Mouse (Mus musculus) liver, embryonic 13.5 days (tissue): ENCODE results near the gene Pwwp2b. TPM values are rescaled to one million over a fixed set of nuclear protein-coding genes. Genes with fewer than 3 reads are reported as not detected.

Source experiments
- ATAC-seq: fragments of 200-750 bp; cut with Nextera tagmentation; 2 replicates; pipeline ENCODE4 v1.8.0; 2017; ENCODE audit warnings: low read depth, mild to moderate bottlenecking, moderate number of reproducible peaks, moderate library complexity
- DNase-seq: peaks from one replicate; pipeline ENCODE4 v3.0.0; 2022
- H3K27ac ChIP-seq: fragments of 300-500 bp; sonication (generic); 2 replicates; pipeline ENCODE4 v1.5.1; 2015; ENCODE audit warnings: moderate library complexity, mild to moderate bottlenecking, inconsistent platforms
- H3K27me3 ChIP-seq: fragments of 300-500 bp; sonication (generic); 2 replicates; pipeline ENCODE4 v1.6.1; 2015; ENCODE audit warnings: mild to moderate bottlenecking, inconsistent platforms
- H3K36me3 ChIP-seq: fragments of 300-500 bp; sonication (generic); 2 replicates; pipeline ENCODE4 v1.6.1; 2015; ENCODE audit warnings: mild to moderate bottlenecking, inconsistent platforms
- H3K4me1 ChIP-seq: fragments of 300-500 bp; sonication (generic); replicated peaks from 2 replicates; pipeline ENCODE4 v1.6.1; 2015; ENCODE audit warnings: inconsistent platforms
- H3K4me2 ChIP-seq: fragments of 300-500 bp; sonication (generic); 2 replicates; pipeline ENCODE4 v1.6.1; 2015; ENCODE audit warnings: inconsistent platforms, mild to moderate bottlenecking, moderate library complexity
- H3K4me3 ChIP-seq: fragments of 300-500 bp; sonication (generic); replicated peaks from 2 replicates; pipeline ENCODE4 v1.5.1; 2015; ENCODE audit warnings: mild to moderate bottlenecking, inconsistent platforms
- H3K9ac ChIP-seq: fragments of 300-500 bp; sonication (generic); 2 replicates; pipeline ENCODE4 v1.6.1; 2015; ENCODE audit warnings: mild to moderate bottlenecking, inconsistent platforms
- H3K9me3 ChIP-seq: fragments of 300-500 bp; sonication (generic); replicated peaks from 2 replicates; pipeline ENCODE4 v1.6.1; 2016; ENCODE audit warnings: inconsistent platforms
- WGBS: fragments of 180-500 bp; shearing (Covaris S2); methylation state at CpG from one replicate; pipeline ENCODE4 v1.1.7; 2015; ENCODE audit not compliant: insufficient replicate concordance; 5-methylcytosine and 5-hydroxymethylcytosine counted together
- polyA plus RNA-seq: library from polyadenylated mRNA; unstranded; fragments of >200 nt; fragmentation: Nextera tagmentation; extraction: Ambion mirVana; gene quantifications from 2 replicates; pipeline ENCODE4 v1.2.1, GENCODE M21; 2015

Gene Pwwp2b
- polyA plus RNA-seq, 1 experiment from 2014 or later, result 1.7 TPM

- H3K27me3 ChIP-seq, result no peaks in the 10 kb centered on the region
- H3K4me2 ChIP-seq, result no peak overlapping the region
- H3K4me1 ChIP-seq, result peaks cover 6% of the 10 kb centered on the region; the same call in 1 of the 2 replicates
- no peak overlapping the region for H3K4me3 ChIP-seq
- DNase-seq (no peak), ATAC-seq (no peak)
- 63% methylated on average over 7 of the region's 7 CpGs for WGBS
- H3K27ac ChIP-seq, result no peak overlapping the region
- no peak overlapping the region for H3K9ac ChIP-seq
- H3K9me3 ChIP-seq, result no peaks in the 10 kb centered on the region
- no peaks in the 10 kb centered on the region for H3K36me3 ChIP-seq
These were observed 21.9 kb upstream of the Pwwp2b start for GRCm38 (mm10) chr7:139226416-139226815.

GRCm38 (mm10) chr7:139228447-139229171, 19.7 kb upstream of the Pwwp2b start:
- ATAC-seq (no peak), DNase-seq (no peak)
- Histone ChIP-seq H3K27ac (0 out of 2 replicates have a peak overlapping the region, but pooled peaks have one; percentile 13), H3K9ac (no peak overlapping the region), H3K4me1 (peaks cover 6% of the 10 kb centered on the region; the same call in 1 of the 2 replicates), H3K9me3 (no peaks in the 10 kb centered on the region), H3K36me3 (no peaks in the 10 kb centered on the region), H3K4me2 (no peak overlapping the region), H3K4me3 (no peak overlapping the region), H3K27me3 (no peaks in the 10 kb centered on the region)
- WGBS, result 26% methylated on average over 6 of the region's 6 CpGs

- DNase-seq (no peak), ATAC-seq (no peak)
- H3K4me1 ChIP-seq, result peaks cover 17% of the 10 kb centered on the region
- no peak overlapping the region for H3K4me3 ChIP-seq
- no peak overlapping the region for H3K9ac ChIP-seq
- no peaks in the 10 kb centered on the region for H3K27me3 ChIP-seq
- no peak overlapping the region for H3K4me2 ChIP-seq
- H3K9me3 ChIP-seq, result no peaks in the 10 kb centered on the region
- H3K36me3 ChIP-seq, result no peaks in the 10 kb centered on the region
- 70% methylated on average over 5 of the region's 5 CpGs for WGBS
- no peak overlapping the region for H3K27ac ChIP-seq
These were observed 18.4 kb upstream of the Pwwp2b start for GRCm38 (mm10) chr7:139229837-139230236.

- H3K36me3 ChIP-seq, result no peaks in the 10 kb centered on the region
- no peak overlapping the region for H3K27ac ChIP-seq
- WGBS, result 73% methylated on average over 12 of the region's 12 CpGs
- DNase-seq (no peak), ATAC-seq (no peak)
- H3K9me3 ChIP-seq, result no peaks in the 10 kb centered on the region
- H3K4me1 ChIP-seq, result peaks cover 17% of the 10 kb centered on the region
- no peaks in the 10 kb centered on the region for H3K27me3 ChIP-seq
- H3K4me2 ChIP-seq, result no peak overlapping the region
- no peak overlapping the region for H3K4me3 ChIP-seq
- no peak overlapping the region for H3K9ac ChIP-seq
These were observed 18.0 kb upstream of the Pwwp2b start for GRCm38 (mm10) chr7:139230241-139230640.

- no peaks in the 10 kb centered on the region for H3K27me3 ChIP-seq
- no peaks in the 10 kb centered on the region for H3K36me3 ChIP-seq
- H3K9ac ChIP-seq, result no peak overlapping the region
- no peak overlapping the region; the same call in 1 of the 2 replicates for H3K27ac ChIP-seq
- H3K4me2 ChIP-seq, result no peak overlapping the region
- H3K9me3 ChIP-seq, result no peaks in the 10 kb centered on the region
- DNase-seq (peak; percentile 62), ATAC-seq (peak; percentile 73)
- peaks cover 15% of the 10 kb centered on the region for H3K4me1 ChIP-seq
- 2% methylated on average over 7 of the region's 7 CpGs for WGBS
- H3K4me3 ChIP-seq, result no peak overlapping the region
These were observed 14.6 kb upstream of the Pwwp2b start for GRCm38 (mm10) chr7:139233714-139234113.

GRCm38 (mm10) chr7:139234426-139235188, 13.7 kb upstream of the Pwwp2b start:
- 5% methylated on average over 18 of the region's 18 CpGs for WGBS
- Histone ChIP-seq H3K4me2 (peak overlapping the region; percentile 31), H3K9me3 (no peaks in the 10 kb centered on the region), H3K9ac (no peak overlapping the region), H3K27me3 (no peaks in the 10 kb centered on the region), H3K4me3 (no peak overlapping the region), H3K27ac (no peak overlapping the region), H3K36me3 (no peaks in the 10 kb centered on the region), H3K4me1 (peaks cover 18% of the 10 kb centered on the region)
- ATAC-seq (peak; percentile 54), DNase-seq (no peak)

GRCm38 (mm10) chr7:139235651-139236358, 12.5 kb upstream of the Pwwp2b start:
- H3K4me1 ChIP-seq, result peaks cover 21% of the 10 kb centered on the region
- H3K4me2 ChIP-seq, result no peak overlapping the region
- no peak for ATAC-seq
- DNase-seq, result no peak
- H3K27me3 ChIP-seq, result no peaks in the 10 kb centered on the region
- no peak overlapping the region for H3K27ac ChIP-seq
- no peak overlapping the region for H3K4me3 ChIP-seq
- WGBS, result 69% methylated on average over 12 of the region's 12 CpGs
- no peaks in the 10 kb centered on the region for H3K36me3 ChIP-seq
- H3K9ac ChIP-seq, result no peak overlapping the region
- no peaks in the 10 kb centered on the region for H3K9me3 ChIP-seq

- DNase-seq (no peak), ATAC-seq (no peak)
- H3K4me2 ChIP-seq, result no peak overlapping the region
- H3K4me1 ChIP-seq, result peaks cover 14% of the 10 kb centered on the region
- no peak overlapping the region for H3K4me3 ChIP-seq
- 43% methylated on average over 3 of the region's 3 CpGs for WGBS
- H3K9me3 ChIP-seq, result no peaks in the 10 kb centered on the region
- H3K9ac ChIP-seq, result no peak overlapping the region
- no peaks in the 10 kb centered on the region for H3K36me3 ChIP-seq
- no peak overlapping the region for H3K27ac ChIP-seq
- H3K27me3 ChIP-seq, result no peaks in the 10 kb centered on the region; the same call in 1 of the 2 replicates
These were observed 8.8 kb upstream of the Pwwp2b start for GRCm38 (mm10) chr7:139239432-139239831.

GRCm38 (mm10) chr7:139246086-139246485, 2.2 kb upstream of the Pwwp2b start:
- no peak overlapping the region for H3K27ac ChIP-seq
- no peak for ATAC-seq
- 68% methylated on average over 5 of the region's 5 CpGs for WGBS

GRCm38 (mm10) chr7:139246931-139247880, 1.1 kb upstream of the Pwwp2b start:
- no peaks in the 10 kb centered on the region for H3K36me3 ChIP-seq
- no peak for DNase-seq
- ATAC-seq, result peak; percentile 40
- H3K4me1 ChIP-seq, result peaks cover 51% of the 10 kb centered on the region
- 12% methylated on average over 38 of the region's 38 CpGs for WGBS
- H3K27ac ChIP-seq, result peak overlapping the region; percentile 64; the same call in 1 of the 2 replicates
- no peaks in the 10 kb centered on the region for H3K9me3 ChIP-seq
- H3K4me2 ChIP-seq, result peak overlapping the region; percentile 76
- peak overlapping the region; percentile 67 for H3K9ac ChIP-seq
- peak overlapping the region; percentile 64 for H3K4me3 ChIP-seq
- peaks cover 38% of the 10 kb centered on the region for H3K27me3 ChIP-seq

More at GRCm38 (mm10) chr7:139246086-139246485, 2.2 kb upstream of the Pwwp2b start:
- H3K4me2 ChIP-seq, result no peak overlapping the region
- H3K9ac ChIP-seq, result no peak overlapping the region
- H3K4me3 ChIP-seq, result no peak overlapping the region
- peaks cover 38% of the 10 kb centered on the region for H3K27me3 ChIP-seq
- peaks cover 41% of the 10 kb centered on the region for H3K4me1 ChIP-seq
- DNase-seq, result no peak
- no peaks in the 10 kb centered on the region for H3K36me3 ChIP-seq
- no peaks in the 10 kb centered on the region for H3K9me3 ChIP-seq
